Mouse (Mus musculus) kidney, adult 2 months (tissue): Measurements from ENCODE around the gene Uck1. TPM values are rescaled to one million over a fixed set of nuclear protein-coding genes. Genes with fewer than 3 reads are reported as not detected.

ENCODE experiments used
- DNase-seq: peaks from one replicate; pipeline ENCODE4 v3.0.0; 2021
- H3K27ac ChIP-seq: fragments of 200-500 bp; 2 replicates; pipeline ENCODE4 v1.5.1; 2012; ENCODE audit warnings: low read depth, low read length, control low read depth, inconsistent platforms; ENCODE audit not compliant: insufficient read depth
- H3K27me3 ChIP-seq: fragments of 200-500 bp; replicated peaks from 2 replicates; pipeline ENCODE4 v1.6.1; 2012; ENCODE audit warnings: mild to moderate bottlenecking, moderate library complexity, low read length, inconsistent platforms; ENCODE audit not compliant: control insufficient read depth, insufficient read depth
- H3K36me3 ChIP-seq: fragments of 200-500 bp; 2 replicates; pipeline ENCODE4 v1.6.1; 2012; ENCODE audit warnings: mild to moderate bottlenecking, moderate library complexity, low read length, inconsistent platforms; ENCODE audit not compliant: control insufficient read depth, insufficient read depth
- H3K4me1 ChIP-seq: fragments of 200-500 bp; 2 replicates; pipeline ENCODE4 v1.6.1; 2011; ENCODE audit warnings: low read length; ENCODE audit not compliant: control insufficient read depth, insufficient read depth
- H3K4me3 ChIP-seq: fragments of 200-500 bp; 2 replicates; pipeline ENCODE4 v1.5.1; 2011; ENCODE audit warnings: mild to moderate bottlenecking, low read depth, low read length, control low read depth; ENCODE audit not compliant: insufficient read depth
- CTCF ChIP-seq: fragments of 200-500 bp; conservative IDR thresholded peaks from 2 replicates; pipeline ENCODE4 v1.5.1; 2011; ENCODE audit warnings: low read depth, mild to moderate bottlenecking, control low read depth, low read length, moderate library complexity, mixed read lengths; ENCODE audit not compliant: insufficient read depth, insufficient read length
- POLR2A ChIP-seq: fragments of 200-500 bp; IDR thresholded peaks from one replicate; pipeline ENCODE4 v1.6.1; 2011; ENCODE audit warnings: low read depth, low read length, control low read depth
- WGBS: fragments of 180-500 bp; shearing (Covaris S2); methylation state at CpG from one replicate; pipeline ENCODE4 v1.1.7; 2018; 5-methylcytosine and 5-hydroxymethylcytosine counted together
- polyA plus RNA-seq: library from polyadenylated mRNA; depleted of rRNA; stranded (reverse); fragments of >200 nt; gene quantifications from 2 replicates; pipeline ENCODE4 v1.2.3, GENCODE M21; 2012

The Uck1 gene
- polyA plus RNA-seq, 1 experiment = 134 TPM

GRCm38 (mm10) chr2:32236760-32237487 is 23.0 kb downstream of the Uck1 start:
- Histone ChIP-seq H3K4me3 (peak overlapping the region; percentile 56), H3K36me3 (no peaks in the 10 kb centered on the region), H3K4me1 (no peaks in the 10 kb centered on the region; the same call in 1 of the 2 replicates), H3K27me3 (no peaks in the 10 kb centered on the region), H3K27ac (peak overlapping the region; percentile 41)
- TF ChIP-seq POLR2A (no peak), CTCF (peak; percentile 32)
- peak; percentile 82 for DNase-seq
- 0% methylated on average over 20 of the region's 20 CpGs for WGBS

DNA sequence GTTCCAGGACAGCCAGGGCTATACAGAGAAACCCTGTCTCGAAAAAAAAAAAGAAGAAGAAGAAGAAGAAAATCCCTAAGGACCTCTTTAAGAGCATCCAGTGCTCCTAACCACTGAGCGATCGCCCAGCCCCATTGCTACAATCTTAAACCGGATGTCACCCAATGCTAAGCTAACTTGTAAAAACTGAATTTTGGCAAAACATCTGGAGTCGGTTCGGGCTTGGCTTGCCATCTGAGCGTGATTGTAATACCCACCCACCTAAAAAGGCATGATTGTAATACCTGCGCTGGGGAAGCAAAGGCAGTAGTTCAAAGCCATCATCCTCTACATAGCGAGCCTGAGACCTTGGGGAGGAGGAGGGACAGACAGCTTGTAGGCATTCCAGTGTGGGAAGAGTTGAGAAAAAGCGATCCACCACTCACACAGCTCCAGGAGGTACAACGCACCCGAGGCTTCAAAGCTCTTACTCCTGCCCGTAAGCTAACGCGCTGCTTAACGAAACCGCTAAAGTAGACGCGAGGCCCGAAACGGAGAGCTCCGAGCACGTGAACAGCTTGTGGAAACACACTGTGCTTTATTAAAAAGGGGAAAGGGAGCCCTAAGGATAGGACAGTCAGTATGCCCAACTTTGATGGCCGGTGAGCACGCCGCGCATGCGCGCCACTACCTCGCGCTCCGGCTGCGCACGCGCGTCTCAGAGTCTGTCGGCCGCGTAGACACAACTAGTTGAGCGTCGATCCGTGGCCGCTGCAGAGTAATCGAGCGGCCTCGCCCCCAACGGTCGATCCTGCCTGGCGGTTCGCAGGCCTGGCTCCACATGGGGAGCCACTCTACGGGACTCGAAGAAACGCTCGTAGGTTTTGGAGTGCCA is 23.8 kb downstream of the Uck1 start, which contains the start of gene Pomt1:
Gene Pomt1 (plus strand): TSS at position 705 of the 874 bp plus-strand sequence.
- H3K27ac ChIP-seq = peak within 1 kb of the TSS; percentile 41
- peak; percentile 96 for DNase-seq
- H3K27me3 ChIP-seq = no peaks in the 10 kb centered on the region
- peaks cover 2% of the 10 kb centered on the region; the same call in 1 of the 2 replicates for H3K36me3 ChIP-seq
- peak within 1 kb of the TSS; percentile 57 for H3K4me3 ChIP-seq
- no peaks in the 10 kb centered on the region; the same call in 1 of the 2 replicates for H3K4me1 ChIP-seq
- under 1% methylated on average over 54 of the region's 54 CpGs for WGBS
- TF ChIP-seq CTCF (no peak), POLR2A (peak; percentile 38)

- TF ChIP-seq CTCF (no peak), POLR2A (no peak)
- Histone ChIP-seq H3K36me3 (peaks cover 2% of the 10 kb centered on the region; the same call in 1 of the 2 replicates), H3K27ac (no peak overlapping the region), H3K4me3 (0 out of 2 replicates have a peak overlapping the region, but pooled peaks have one; percentile 57), H3K4me1 (no peaks in the 10 kb centered on the region; the same call in 1 of the 2 replicates), H3K27me3 (no peaks in the 10 kb centered on the region)
- WGBS = 22% methylated on average over 7 of the region's 7 CpGs
- DNase-seq = no peak
Measured at GRCm38 (mm10) chr2:32235433-32235832, 24.5 kb downstream of the Uck1 start.

- WGBS = 77% methylated on average over 10 of the region's 10 CpGs
- peaks cover 2% of the 10 kb centered on the region for H3K36me3 ChIP-seq
Measured at GRCm38 (mm10) chr2:32222057-32222456, 37.9 kb downstream of the Uck1 start.

GRCm38 (mm10) chr2:32221577-32221976 is 38.4 kb downstream of the Uck1 start:
- H3K27ac ChIP-seq = no peak overlapping the region
- no peak for DNase-seq
- 89% methylated on average over 7 of the region's 7 CpGs for WGBS
- peaks cover 2% of the 10 kb centered on the region; the same call in 1 of the 2 replicates for H3K4me1 ChIP-seq
- H3K36me3 ChIP-seq = peaks cover 2% of the 10 kb centered on the region
- TF ChIP-seq POLR2A = no peak
- TF ChIP-seq CTCF = no peak
- H3K4me3 ChIP-seq = no peak overlapping the region
- no peaks in the 10 kb centered on the region for H3K27me3 ChIP-seq

More at GRCm38 (mm10) chr2:32222057-32222456, 37.9 kb downstream of the Uck1 start:
- Histone ChIP-seq H3K27me3 (no peaks in the 10 kb centered on the region), H3K4me1 (peaks cover 2% of the 10 kb centered on the region; the same call in 1 of the 2 replicates), H3K27ac (no peak overlapping the region), H3K4me3 (no peak overlapping the region)
- DNase-seq = no peak
- TF ChIP-seq CTCF (no peak), POLR2A (no peak)

GRCm38 (mm10) chr2:32220969-32221368 is 39.0 kb downstream of the Uck1 start:
- peaks cover 2% of the 10 kb centered on the region for H3K36me3 ChIP-seq
- WGBS = 93% methylated on average over 10 of the region's 10 CpGs
- no peak overlapping the region for H3K27ac ChIP-seq
- no peak for DNase-seq
- H3K27me3 ChIP-seq = no peaks in the 10 kb centered on the region
- no peak overlapping the region for H3K4me3 ChIP-seq
- no peak for TF ChIP-seq CTCF
- TF ChIP-seq POLR2A = no peak
- peaks cover 2% of the 10 kb centered on the region; the same call in 1 of the 2 replicates for H3K4me1 ChIP-seq
